Mouse (Mus musculus) heart, postnatal 36 days (tissue): ENCODE data around the gene Lrp6. TPM values are rescaled to one million over a fixed set of nuclear protein-coding genes. Genes with fewer than 3 reads are reported as not detected.

ENCODE experiments used
- DNase-seq, 2 experiments: peaks; one replicate each; pipeline ENCODE4 v3.0.0; 2021 to 2022
- intact Hi-C: fragments of 180-260 bp; cut with DNase I; formaldehyde crosslinking; loops from one replicate; pipeline ENCODE4 v1.15.1; 2025
- total RNA-seq, 2 experiments: library from RNA; stranded (reverse); gene quantifications; 2 replicates each; pipeline ENCODE4 v1.2.3; 2021

Gene Lrp6
- total RNA-seq, 2 experiments from 2014 or later: 52.1 to 57.6 TPM

- no peak for DNase-seq
- intact Hi-C loops: no loop called here
Measured at GRCm38 (mm10) chr6:134538805-134539204, 28.0 kb downstream of the Lrp6 start.

DNA sequence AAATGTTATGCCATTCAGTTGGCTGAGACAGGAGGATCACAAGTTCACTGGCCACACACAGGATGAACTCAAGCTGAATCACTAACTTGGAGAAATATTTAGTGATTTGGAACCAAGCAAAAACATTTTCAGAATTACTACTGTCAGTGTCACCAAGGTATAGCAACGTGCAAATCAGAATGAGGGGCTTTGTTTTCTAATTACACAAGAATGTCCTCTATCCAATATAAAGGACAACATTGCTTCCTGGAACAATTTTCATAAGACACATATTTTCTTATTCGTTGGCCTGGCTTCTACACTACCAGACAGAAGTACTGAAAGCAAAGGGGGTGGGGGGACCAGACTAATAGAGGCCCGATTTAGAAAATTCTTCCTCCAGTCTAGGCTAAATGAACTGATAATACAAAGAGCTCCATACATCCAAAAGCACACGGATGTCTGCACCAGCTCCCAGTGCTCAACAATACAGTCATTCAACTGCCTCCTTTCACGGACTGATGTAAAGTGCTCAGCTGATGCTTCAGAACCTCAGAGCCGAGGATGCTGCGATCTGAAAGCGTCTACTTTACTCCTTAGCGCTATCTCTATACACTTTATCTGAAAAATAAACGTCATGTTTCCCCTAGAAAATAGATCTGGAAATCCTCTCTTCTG is 29.2 kb downstream of the Lrp6 start:
- intact Hi-C loops: no loop called here
- DNase-seq: no peak

DNA sequence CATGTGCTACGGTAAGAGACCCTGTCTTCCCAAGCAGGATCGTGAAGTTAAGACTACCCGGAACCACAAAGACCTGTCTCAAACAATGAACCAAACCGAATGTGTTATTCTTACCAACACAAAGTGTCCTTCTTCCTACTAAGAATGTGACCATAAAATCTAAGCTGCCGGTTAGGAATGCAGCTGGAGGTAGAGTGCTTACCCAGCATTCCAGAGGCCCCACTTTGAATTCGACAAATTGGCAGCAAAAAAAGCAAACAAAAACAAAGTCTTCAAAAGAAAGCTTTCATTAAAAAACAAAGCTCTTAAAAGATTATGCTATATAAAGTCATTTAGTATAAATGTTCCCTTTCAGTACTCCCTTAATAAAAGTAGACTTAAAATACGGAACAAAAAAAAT is 31.6 kb downstream of the Lrp6 start:
- no peak for DNase-seq
- intact Hi-C loops: no loop called here

- intact Hi-C loops: no loop called here
- DNase-seq: no peak
Measured at GRCm38 (mm10) chr6:134533021-134533420, 33.7 kb downstream of the Lrp6 start.

GRCm38 (mm10) chr6:134531950-134532349 is 34.8 kb downstream of the Lrp6 start:
- no peak for DNase-seq
- intact Hi-C loops: no loop called here

DNA sequence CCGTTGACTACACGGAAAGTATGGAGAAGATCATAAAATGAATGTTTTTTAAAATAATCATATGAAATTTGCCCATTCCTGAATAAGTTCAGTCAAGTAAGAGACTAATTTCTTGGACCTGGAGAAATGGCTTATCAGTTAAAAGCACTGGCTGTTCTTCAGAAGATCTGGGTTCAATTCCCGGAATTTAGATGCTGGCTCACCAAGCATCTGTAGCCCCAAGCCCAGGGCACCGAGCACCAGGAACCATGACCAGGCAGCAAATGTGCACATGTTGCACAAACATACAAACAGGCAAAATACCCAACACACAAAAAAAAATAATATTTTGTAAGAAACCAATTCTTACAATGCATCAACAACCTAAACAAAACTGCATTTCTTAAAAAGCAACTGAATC is 37.4 kb downstream of the Lrp6 start:
- intact Hi-C loops: no loop called here
- no peak for DNase-seq

DNA sequence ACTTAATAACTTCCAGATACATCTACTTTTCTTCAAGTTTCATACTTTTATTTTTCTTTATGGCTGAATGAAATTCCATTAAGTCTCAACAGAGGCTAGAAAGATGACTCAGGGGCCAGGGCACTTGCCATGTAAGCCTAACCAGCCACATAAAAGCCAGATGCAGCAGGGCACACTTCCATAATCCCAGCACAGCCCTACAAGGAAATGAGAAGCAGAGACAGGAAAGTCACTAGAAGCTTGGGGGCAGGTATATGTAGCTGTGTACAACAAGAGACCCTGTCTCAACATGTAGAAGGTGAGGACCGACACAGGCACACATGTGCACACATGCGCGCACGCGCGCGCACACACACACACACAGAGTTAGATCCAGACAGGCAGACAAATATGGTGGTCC is 38.4 kb downstream of the Lrp6 start:
- intact Hi-C loops: no loop called here
- no peak for DNase-seq

DNA sequence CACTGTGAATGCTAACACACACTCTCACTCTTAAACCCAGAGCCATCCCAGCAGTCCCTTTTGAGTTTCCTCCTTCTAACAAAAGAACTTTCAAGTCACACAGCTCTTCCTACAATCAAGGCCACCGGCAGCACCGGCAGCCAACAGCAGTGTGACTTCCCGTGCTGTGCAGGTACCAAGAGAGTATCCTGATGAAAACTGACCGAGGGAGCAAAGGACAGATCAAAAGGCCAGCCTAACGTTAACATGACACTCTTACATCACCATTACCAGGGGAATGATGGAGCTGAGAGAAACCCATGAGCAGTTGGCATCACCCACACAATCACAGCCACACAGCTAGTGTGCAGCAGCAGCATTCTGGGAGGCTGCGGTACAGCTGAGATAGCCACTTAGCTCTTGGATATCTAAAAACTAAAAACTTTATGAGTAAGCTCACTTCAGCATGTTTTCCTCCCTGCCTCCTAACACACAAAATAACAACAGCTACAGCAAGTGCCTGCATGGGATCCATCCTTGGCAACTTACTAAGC is 39.1 kb downstream of the Lrp6 start:
- intact Hi-C loops: no loop called here
- DNase-seq: no peak

- intact Hi-C loops: no loop called here
Measured at GRCm38 (mm10) chr6:134526821-134527595, 39.8 kb downstream of the Lrp6 start.

GRCm38 (mm10) chr6:134526275-134526674 is 40.5 kb downstream of the Lrp6 start:
- intact Hi-C loops: no loop called here
- no peak for DNase-seq

More at GRCm38 (mm10) chr6:134526821-134527595, 39.8 kb downstream of the Lrp6 start:
- no peak for DNase-seq

- no peak for DNase-seq
- intact Hi-C loops: no loop called here
Measured at GRCm38 (mm10) chr6:134521411-134521810, 45.4 kb downstream of the Lrp6 start.

DNA sequence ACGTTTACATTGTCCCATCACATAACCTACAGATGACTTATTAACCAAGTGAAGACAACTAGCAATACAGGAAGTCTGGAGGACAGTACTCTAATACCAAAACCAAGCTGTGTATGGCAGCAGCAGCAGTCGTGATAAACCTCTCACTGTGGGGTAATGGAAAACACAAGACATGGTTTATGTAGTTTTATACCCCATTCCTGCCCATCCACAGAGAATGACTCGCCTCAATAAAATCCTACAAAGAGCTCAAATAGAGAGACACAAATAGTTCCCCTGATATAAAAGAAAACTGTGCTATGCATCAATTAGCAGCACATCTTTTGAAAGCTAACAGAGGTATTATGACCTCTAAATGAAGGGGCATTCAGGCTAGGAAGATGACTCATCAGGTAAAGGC is 45.9 kb downstream of the Lrp6 start:
- no peak for DNase-seq
- intact Hi-C loops: no loop called here

- DNase-seq: no peak
- intact Hi-C loops: loop anchor here (5.0 kb wide), 2 partner anchors 34 to 49 kb away; partner anchors contain the start of gene Lrp6
Measured at GRCm38 (mm10) chr6:134518450-134518849, 48.3 kb downstream of the Lrp6 start.

DNA sequence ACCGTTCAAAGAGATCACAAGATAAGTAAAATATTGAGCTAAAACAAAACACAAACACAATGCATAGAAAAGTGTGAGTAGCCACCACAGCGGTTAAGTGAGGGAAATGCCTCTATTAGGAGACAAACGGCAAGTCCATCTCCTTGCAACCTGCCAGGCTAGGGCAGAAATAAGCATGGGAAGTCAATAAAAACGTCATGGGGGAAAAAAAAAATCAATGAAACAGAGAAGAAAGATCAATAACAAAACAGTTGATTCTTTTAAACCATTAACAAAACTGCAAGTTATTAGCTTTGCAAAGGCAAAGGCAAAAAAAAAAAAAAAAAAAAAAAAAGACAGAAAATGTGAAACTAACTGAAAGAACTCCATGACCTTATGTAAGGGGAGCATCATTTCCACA is 49.6 kb downstream of the Lrp6 start:
- intact Hi-C loops: loop anchor here (5.0 kb wide), 2 partner anchors 35 to 50 kb away; partner anchors contain the start of gene Lrp6
- DNase-seq: no peak

GRCm38 (mm10) chr6:134515416-134515815 is 51.3 kb downstream of the Lrp6 start:
- intact Hi-C loops: loop anchor here (5.0 kb wide), 2 partner anchors 37 to 52 kb away; partner anchors contain the start of gene Lrp6
- no peak for DNase-seq

DNA sequence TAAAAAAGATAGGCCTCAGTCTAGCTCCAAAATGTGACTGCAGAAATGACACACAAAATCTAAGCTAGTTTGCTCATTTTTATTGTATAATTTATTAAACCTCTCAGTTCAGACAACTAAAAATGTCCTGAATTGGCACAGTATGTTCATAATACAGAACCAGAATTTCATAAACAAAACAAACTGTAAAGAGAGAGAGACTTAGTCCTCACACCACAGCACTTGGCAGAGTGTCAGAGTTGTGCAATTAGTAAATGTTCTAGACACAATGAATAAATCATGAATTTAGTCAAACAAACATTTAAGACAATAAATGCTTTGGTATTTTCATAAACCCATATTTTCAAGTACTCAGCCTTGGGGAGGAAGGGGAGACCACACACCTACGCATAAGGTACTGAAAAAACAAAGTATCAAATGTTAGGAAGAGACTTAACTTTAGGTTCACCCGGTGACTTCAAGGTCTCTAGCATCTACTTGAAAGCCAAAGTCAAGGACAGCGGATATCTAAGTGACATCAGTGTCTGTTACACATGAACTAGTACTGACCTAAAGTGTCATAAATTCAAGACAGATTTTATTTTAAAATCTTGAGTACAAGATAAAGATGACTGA is 52.8 kb downstream of the Lrp6 start:
- DNase-seq: no peak
- intact Hi-C loops: no loop called here

DNA sequence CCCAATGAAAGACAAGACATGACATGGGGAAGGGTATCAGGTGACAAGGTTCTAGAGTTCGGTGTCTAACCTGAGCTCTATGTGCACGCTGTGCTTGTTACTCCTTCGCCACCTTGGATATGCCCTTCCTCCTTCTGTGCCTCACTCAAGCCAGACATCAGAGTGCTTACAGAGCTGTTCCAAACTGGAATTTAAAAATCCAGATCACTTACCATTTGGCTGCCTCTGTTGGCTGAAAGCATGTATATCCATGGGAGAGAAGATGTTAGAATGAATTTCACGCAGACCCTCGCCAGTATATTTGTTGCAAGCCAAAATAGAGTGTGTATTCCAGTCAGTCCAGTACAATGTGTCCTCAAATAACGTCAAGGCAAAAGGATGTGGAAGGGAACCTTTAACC is 53.8 kb downstream of the Lrp6 start:
- DNase-seq: no peak
- intact Hi-C loops: no loop called here

DNA sequence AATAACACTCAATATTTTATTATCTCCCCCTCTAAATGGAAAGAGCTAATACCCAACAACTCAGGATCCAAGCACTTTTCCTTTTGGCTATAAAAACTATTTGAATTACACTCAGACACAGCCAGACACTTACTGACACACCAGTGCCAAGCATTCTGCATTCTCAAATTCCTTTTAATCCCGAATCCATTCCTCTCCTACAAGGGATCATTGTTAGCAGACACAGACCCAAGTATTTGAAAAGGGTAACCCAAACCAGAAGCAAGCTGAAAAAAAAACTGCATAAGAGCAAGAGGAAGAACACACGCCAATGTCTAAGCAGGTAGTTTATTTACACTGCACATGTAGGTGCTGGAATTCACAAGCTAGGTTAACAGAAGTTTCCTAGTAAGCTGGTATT is 54.3 kb downstream of the Lrp6 start:
- intact Hi-C loops: no loop called here
- no peak for DNase-seq

DNA sequence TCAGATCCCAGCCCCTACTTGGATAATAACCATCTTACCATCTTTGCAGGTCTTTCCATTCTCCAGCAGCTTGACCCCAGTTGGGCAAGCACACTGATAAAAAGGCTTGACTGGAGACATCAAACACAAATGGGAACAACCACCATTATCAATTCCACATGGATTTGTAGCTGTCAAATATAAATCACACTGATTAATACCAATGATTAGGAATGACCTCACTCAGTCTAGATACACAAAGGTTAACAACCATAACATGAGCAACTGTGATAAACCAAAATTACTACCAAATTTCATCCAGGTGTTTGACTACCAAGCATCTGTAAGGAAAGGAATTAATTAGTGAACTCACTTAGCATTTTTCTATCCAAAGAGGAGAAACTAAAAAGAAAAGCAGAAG is 55.6 kb downstream of the Lrp6 start:
- intact Hi-C loops: no loop called here
- no peak for DNase-seq

- intact Hi-C loops: no loop called here
- no peak for DNase-seq
Measured at GRCm38 (mm10) chr6:134510280-134510679, 56.5 kb downstream of the Lrp6 start.

DNA sequence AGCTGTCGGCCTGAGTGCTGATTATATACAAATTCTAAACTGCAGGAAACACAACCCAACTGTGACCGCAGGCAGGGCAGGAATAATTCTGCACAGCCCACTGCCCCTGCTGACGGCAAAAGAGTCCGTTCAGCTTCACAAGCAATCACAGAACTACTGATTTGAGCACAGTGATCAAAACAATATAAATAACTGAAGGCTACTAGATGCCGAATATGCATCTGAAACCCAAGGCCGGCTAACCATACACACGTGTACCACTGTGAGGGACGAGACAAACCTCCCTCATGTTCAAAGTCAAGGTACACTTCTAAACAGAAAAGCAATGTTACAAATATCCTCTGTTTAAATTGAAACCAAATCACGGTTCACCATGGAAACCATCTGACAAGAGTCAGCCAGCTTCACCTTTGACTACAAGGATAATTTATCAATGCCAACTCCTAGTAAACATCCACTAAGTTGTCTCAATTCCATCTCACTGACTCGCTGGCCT is 57.0 kb downstream of the Lrp6 start:
- no peak for DNase-seq
- intact Hi-C loops: no loop called here
